Comparison of ENCODE assay signal across 21 mouse cellular contexts in the genomic region with DNA sequence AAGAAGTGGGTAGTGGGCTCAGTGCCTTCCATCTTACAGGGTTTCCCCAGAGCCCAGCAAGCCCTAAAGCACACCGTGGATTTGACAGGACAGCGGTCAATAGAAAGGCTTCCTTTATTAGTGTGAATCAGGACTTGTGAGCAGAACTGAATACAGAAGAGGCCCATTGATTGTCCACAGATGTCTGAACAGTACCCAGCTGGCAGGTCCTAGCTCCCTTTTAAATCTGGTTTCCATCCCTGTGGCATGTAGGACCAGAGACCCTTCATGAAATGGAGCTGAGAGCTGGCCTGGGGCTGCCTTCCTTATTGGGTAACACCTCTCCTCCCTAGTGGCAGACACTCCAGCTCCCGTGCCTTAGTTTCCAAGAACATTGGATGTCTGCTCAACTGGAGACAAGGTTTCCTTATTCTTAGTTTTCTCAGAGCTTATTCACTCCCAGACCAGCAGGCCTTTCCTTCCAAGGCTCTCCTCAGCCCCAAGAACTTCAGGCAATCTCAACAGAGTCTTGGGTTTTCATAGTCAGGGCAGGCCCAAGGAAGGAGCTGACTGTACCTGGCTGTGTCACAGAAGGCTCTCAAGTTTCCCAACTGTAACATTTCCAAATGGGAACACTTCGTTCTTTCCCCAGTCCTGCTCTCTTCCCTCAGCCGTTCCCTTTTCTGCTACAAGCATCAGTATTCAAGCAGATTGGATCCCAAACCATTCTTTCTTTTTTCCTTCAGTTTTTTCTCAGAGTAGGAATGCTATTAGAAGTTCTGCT.
DNase-seq lines count a peak whose midpoint lies in the region; ATAC-seq lines count a peak whose summit lies in the region.
"Had no signal": no experiment of that assay in that cellular context is flagged by ENCODE, and none has a peak within 500 bp of the region (broad histone marks: within the 10 kb centered on the region; RNA-seq: fewer than 3 reads in every experiment).

No protein-coding gene starts in this region.

- H3K9ac ChIP-seq in heart, embryonic 16.5 days (ENCODE audit: low read length) = no peak overlapping the region
- H3K9ac ChIP-seq: forebrain, embryonic 13.5 days; liver, embryonic 12.5 days; lung, embryonic 14.5 days; neural tube, embryonic 15.5 days had no signal

- intact Hi-C loops in heart, postnatal 25 days (cut with DNase I) = no loop called here

- no peak for DNase-seq in frontal cortex, postnatal 25 days (ENCODE audit: low spot score in 2 of 2)
- DNase-seq in heart, postnatal 25 days (ENCODE audit: low spot score) = no peak
- DNase-seq in right cerebral cortex, postnatal 10 days (ENCODE audit: low spot score in 2 of 2) = peak; percentile 53 to 63
- no peak for DNase-seq in right cerebral cortex, postnatal 25 days
- DNase-seq: adrenal gland, postnatal 10 days; kidney, adult 8-10 months; kidney, postnatal 36 days; left cerebral cortex, postnatal 4 days; lung, embryonic 14.5 days; lung, postnatal 4 days; thymus, adult 2 months had no signal

- H3K27ac ChIP-seq in heart, embryonic 16.5 days (ENCODE audit: low read length) = peak overlapping the region; percentile 21; the same call in 1 of the 2 replicates
- H3K27ac ChIP-seq: embryonic facial prominence, embryonic 10.5 days; forebrain, embryonic 13.5 days; liver, embryonic 12.5 days; neural tube, embryonic 15.5 days had no signal

- no peaks in the 10 kb centered on the region for H3K36me3 ChIP-seq in heart, embryonic 16.5 days (ENCODE audit: control insufficient read depth, insufficient read depth)
- H3K36me3 ChIP-seq: embryonic facial prominence, embryonic 10.5 days; liver, embryonic 12.5 days; neural tube, embryonic 15.5 days had no signal

- peaks cover 4% of the 10 kb centered on the region; the same call in 1 of the 2 replicates for H3K4me1 ChIP-seq in heart, embryonic 16.5 days (ENCODE audit: control insufficient read depth, insufficient read depth, low read length)
- H3K4me1 ChIP-seq: liver, embryonic 12.5 days; neural tube, embryonic 15.5 days had no signal

- peak; percentile 53 for ATAC-seq in frontal cortex, adult (ENCODE audit: low TSS enrichment)
- ATAC-seq in heart, embryonic 16.5 days (replicated peaks; ENCODE audit: extremely low read depth, insufficient read depth, low FRiP score) = no peak
- ATAC-seq in megakaryocyte-erythroid progenitor cell, adult 5-6 weeks (replicated peaks; ENCODE audit: low FRiP score, low TSS enrichment, poor library complexity, severe bottlenecking) = no peak
- ATAC-seq: forebrain, embryonic 13.5 days; inflammation-experienced regulatory T-cells, adult 6 months; liver, embryonic 12.5 days had no signal

- WGBS in heart, embryonic 16.5 days = 91% methylated on average over 5 of the region's 5 CpGs

- H3K4me3 ChIP-seq in heart, embryonic 16.5 days (ENCODE audit: low read length) = no peak overlapping the region
- H3K4me3 ChIP-seq: embryonic facial prominence, embryonic 10.5 days; forebrain, embryonic 13.5 days; liver, embryonic 12.5 days; myocyte; neural tube, embryonic 15.5 days had no signal

- H3K27me3 ChIP-seq in heart, embryonic 16.5 days (ENCODE audit: control insufficient read depth, insufficient read depth, low read length) = no peaks in the 10 kb centered on the region
- H3K27me3 ChIP-seq: forebrain, embryonic 13.5 days; neural tube, embryonic 15.5 days had no signal

- H3K4me2 ChIP-seq in heart, embryonic 16.5 days (ENCODE audit: low read depth, low read length) = no peak overlapping the region
- H3K4me2 ChIP-seq: forebrain, embryonic 13.5 days; liver, embryonic 12.5 days; lung, embryonic 14.5 days; midbrain, embryonic 11.5 days; neural tube, embryonic 15.5 days had no signal

- 0 out of 2 replicates have a peak, but pooled peaks cover 3% of the 10 kb centered on the region for H3K9me3 ChIP-seq in heart, embryonic 16.5 days (replicated peaks; ENCODE audit: control insufficient read depth, low read length)
- H3K9me3 ChIP-seq: embryonic facial prominence, embryonic 10.5 days; forebrain, embryonic 13.5 days; liver, embryonic 12.5 days; neural tube, embryonic 15.5 days had no signal

Comparison
In these comparisons a context has a peak if more than half of its experiments do, and no peak if none do; other contexts are left out.
1. DNase-seq: peak in right cerebral cortex, postnatal 10 days (2 of 2); none in frontal cortex, postnatal 25 days (0 of 2), heart, postnatal 25 days (single experiment) and right cerebral cortex, postnatal 25 days (single experiment).